Mouse (Mus musculus) inflammation-experienced regulatory T-cells (primary cell): ENCODE results near the gene Pmpca. TPM values are rescaled to one million over a fixed set of nuclear protein-coding genes. Genes with fewer than 3 reads are reported as not detected.

ENCODE experiments used
- polyA plus RNA-seq, 2 experiments: library from polyadenylated mRNA; unstranded; fragments of 100-300 nt; shearing (Covaris generic); gene quantifications; one replicate each; pipeline ENCODE4 v1.2.1; 2017

The Pmpca gene
- polyA plus RNA-seq = 100 to 1,000 TPM; 102 to 119 TPM

DNA sequence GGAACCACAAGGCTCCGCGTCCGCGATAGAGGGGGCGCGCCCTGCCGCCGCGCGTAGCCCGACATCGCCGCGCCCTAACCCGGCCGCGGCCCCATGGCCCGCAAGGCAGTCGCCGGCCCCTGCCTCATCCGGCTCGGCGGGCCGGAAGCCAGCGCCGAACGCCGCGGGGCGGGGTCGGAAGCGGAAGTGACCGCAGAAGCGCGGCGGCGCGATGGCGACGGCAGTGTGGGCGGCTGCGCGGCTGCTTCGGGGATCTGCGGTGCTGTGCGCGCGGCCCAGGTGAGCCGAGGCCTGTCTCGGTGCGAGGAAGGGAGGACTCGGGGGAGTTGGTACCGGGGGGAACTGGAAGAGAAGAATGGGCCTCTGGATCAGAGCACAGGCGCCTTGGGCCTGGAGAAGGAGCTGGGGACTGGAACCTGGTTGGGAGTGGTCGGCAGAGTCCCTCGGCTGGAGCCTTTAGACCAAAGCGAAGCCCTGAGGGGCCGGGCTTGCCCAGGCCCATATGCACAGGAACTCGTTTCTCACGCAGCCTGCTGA, at the start of gene Pmpca, which contains the start of gene Entr1:
Gene Pmpca, plus strand, starts transcription at position 186 of the 537 bp plus-strand sequence.
Gene Entr1, minus strand, starts transcription at position 163 of the 537 bp plus-strand sequence.

DNA sequence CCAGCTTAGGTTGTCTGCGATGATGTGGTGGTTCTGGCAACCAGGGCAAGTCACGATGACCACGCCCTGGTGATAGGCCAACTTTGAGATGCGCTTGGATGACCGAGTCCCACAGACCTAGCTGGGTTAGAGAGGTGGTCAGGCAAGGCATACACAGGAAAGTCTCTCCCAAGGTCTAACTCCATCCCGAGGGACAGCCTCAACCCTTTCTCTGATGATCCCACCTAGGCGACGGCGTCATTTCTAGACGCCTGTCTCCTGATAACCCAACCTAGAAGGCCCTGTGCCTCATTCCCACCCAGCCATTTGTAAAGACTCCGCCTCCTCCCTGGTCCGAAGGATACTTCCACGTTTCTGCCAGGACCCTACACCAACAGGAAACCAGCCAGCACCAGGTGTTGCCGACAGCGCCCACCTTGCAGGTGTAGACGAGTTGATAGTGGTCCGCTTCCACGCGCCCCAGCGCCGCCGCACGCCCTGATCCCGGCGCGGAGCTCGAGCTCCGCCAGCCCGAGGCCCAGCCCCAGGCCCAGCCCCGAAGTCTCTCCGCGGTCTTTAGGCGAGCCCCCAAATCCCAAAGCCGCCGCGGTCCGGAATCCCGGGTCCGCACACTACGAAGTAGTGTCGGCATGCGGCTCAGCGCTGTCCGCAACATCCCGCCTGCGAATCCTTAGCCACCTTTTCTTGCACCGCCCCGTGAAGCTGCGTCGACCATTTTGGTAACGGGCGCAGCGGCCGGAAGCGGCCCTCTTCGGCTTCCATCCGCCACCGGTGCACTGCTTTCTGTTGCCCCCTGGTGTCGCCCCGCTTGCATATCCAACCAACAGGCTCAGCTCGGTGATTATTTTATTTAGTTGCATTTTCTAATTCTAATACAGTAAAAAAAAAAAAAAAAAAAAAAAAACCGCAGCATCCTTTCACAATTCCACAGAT, 37.5 kb upstream of the Pmpca start, which contains the start of gene Dnlz:
Gene Dnlz, minus strand, starts transcription at position 753 of the 933 bp plus-strand sequence.

DNA sequence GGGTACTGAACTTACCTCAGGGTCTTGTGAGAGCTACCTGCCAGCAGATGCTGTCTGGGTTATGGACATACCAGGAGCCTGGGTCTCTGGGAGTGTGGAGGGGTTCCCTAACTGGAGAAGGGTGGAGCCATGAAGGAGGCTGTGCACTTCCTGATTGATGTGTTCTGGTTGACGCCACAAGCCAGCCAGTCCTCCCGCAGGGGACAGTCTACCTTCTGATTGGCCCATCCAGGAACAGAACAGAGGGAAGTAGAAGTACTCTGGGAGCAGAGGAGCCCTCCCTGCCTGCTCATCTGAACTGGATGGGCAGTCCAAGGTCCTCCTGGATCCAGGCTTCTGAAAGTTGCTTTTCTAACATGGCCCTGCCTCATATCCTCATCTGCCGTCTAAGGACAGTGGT, 28.4 kb upstream of the Pmpca start, which contains the start of gene Card9:
Gene Card9, minus strand, starts transcription at position 147 of the 400 bp plus-strand sequence.

DNA sequence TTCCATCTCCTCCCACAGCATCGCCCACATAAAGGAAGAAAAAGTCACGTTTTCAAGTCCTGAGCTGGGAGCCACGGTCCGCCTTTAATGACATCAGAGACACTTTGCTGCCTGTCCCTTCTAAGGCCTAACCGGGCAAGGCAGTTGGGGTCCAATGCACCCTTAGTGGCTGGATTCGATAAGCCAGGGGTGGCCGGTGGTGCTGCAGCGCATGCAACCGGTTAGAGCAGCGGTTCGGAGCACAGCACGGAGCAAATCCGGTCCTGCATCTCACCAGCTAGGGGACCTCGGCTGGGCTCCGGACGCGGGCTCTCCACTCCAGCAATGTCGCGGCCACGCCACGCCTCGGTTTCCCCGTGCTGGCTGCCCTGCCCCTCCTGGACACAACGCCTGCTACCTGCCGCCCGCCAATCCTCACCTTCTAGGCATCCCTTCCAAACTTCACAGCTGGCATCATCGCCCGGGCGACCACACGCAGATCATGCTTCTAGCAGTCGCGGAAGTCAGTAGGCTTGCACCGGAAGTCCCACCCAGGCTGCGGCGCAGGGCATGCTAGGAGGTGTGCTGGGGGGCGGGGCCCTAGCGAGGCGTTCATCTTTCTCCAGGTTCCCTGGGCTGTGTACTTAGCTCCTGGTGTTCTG, 8.9 kb upstream of the Pmpca start, which contains the start of gene Snapc4:
Gene Snapc4, minus strand, starts transcription at position 523 of the 641 bp plus-strand sequence.

DNA sequence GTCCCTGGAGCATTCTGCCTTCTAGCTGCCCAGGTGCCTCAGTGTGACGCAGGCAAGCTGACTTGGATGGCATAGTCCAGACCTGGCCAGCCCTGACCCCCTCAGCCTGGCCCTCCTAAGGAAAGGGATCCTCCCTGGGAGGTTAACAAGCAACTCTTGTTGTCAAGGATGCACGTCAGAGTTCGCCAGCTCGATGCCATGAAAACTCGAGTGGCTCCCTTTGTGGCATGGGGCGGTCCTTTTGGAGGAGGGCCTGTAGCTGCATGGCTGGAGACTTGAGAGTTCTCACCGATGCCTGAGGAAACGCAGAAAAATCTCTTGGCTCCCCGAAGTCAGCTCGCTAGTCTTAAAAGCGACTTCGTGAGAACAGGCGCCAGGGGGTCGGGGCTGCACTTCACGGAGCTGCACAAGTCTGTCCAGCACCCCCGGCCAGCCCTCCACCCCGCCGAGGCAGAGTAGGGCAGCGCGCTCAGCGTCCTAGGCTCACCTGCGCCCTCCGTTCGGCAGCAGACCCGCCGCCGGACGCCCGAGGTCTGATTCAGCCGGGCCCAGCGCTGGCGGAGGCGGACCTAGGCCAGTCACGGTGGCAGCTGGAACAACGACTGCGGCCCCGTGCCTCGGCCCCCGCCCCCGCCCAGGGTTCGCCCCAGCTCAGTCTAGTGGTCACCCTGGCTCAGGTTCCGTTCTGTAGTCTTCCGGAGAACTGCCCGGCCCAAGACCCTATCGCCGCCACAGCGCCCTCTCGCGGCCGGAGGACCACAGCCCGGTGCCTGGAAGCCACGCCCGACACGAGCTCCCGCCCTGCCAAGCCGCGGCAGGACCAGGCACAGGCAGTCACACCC, 19.6 kb downstream of the Pmpca start, which contains the start of gene Inpp5e:
Gene Inpp5e, minus strand, starts transcription at position 689 of the 842 bp plus-strand sequence.

DNA sequence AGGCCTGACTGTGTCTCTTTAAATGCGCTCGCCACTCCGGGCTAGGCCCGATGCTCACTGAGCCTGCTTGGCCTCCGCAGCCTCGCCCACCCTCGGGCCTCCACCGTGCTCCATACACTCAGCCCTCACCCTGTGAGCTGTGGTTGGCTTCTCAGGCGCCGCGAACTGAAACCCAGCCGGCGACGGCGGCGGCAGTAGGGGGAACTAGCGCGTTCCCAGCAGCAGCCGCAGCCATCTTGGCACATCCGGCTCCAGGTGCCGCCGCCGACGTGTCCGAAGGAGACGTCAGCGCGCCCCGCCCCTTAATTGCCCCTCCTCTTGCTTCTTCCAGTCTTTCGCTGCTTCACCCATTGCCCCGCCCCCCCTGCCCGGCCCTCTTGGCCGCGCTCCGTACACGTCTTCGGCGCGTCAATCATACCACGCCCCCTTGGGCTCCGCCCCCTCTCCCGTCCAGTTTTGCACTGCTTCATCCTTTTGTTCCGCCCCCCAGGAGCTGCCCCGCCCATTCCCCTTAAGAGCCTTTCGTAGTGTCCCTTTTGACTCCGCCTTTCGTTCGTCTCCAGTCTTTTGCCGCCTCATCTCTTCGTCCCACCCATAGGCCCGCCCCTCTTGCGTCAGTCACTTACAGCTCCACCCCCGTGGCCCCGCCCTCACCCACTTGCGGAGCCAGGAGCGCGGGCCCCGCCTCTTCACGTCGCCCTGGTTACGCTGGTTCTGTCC, 56.0 kb downstream of the Pmpca start, which contains the start of gene Sec16a:
Gene Sec16a, minus strand, starts transcription at position 271 of the 720 bp plus-strand sequence.

Other genes with a start within 250 kb of the Pmpca start
- gene Lhx3, start 181.1 kb upstream of the Pmpca start, polyA plus RNA-seq = under 1 TPM in 1 of 2 experiments, not detected in 1; 0.80 TPM
- gene Qsox2, start 151.8 kb upstream of the Pmpca start, polyA plus RNA-seq = 10 to 100 TPM in 1 of 2 experiments, 1 to 10 TPM in 1; 8.8 to 12.5 TPM
- under 1 TPM in 1 of 2 experiments, not detected in 1; 0.28 TPM for gene Ccdc187, start 94.8 kb upstream of the Pmpca start, polyA plus RNA-seq
- gene Gpsm1, start 73.8 kb upstream of the Pmpca start, polyA plus RNA-seq = 10 to 100 TPM; 11.7 to 16.6 TPM
- gene Dnlz, start 37.2 kb upstream of the Pmpca start, polyA plus RNA-seq = 10 to 100 TPM; 14.8 to 17.5 TPM
- 1 to 10 TPM in 1 of 2 experiments, under 1 TPM in 1; 0.86 to 1.5 TPM for gene Card9, start 28.4 kb upstream of the Pmpca start, polyA plus RNA-seq
- gene Snapc4, start 8.7 kb upstream of the Pmpca start, polyA plus RNA-seq = 10 to 100 TPM; 42.2 to 48.5 TPM
- gene Entr1, start within 50 bp of the Pmpca start, polyA plus RNA-seq = 100 to 1,000 TPM; 153 to 198 TPM
- 10 to 100 TPM; 36.2 to 49.9 TPM for gene Inpp5e, start 19.9 kb downstream of the Pmpca start, polyA plus RNA-seq
- gene Sec16a, start 55.9 kb downstream of the Pmpca start, polyA plus RNA-seq = 10 to 100 TPM; 50.1 to 53.9 TPM
- 10 to 100 TPM; 44.0 to 51.0 TPM for gene Notch1, start 127.3 kb downstream of the Pmpca start, polyA plus RNA-seq
- 1 to 10 TPM in 1 of 2 experiments, under 1 TPM in 1; 0.58 to 5.4 TPM for gene Egfl7, start 190.7 kb downstream of the Pmpca start, polyA plus RNA-seq
- gene Gm20532, start 197.3 kb downstream of the Pmpca start, polyA plus RNA-seq = not detected
- gene Agpat2, start 215.1 kb downstream of the Pmpca start, polyA plus RNA-seq = 10 to 100 TPM; 24.4 to 58.1 TPM
- gene Fam69b, start 239.1 kb downstream of the Pmpca start, polyA plus RNA-seq = 1 to 10 TPM; 7.6 to 8.5 TPM